Mouse (Mus musculus) forebrain, embryonic 14.5 days (tissue): Measurements from ENCODE around the gene Mgmt. TPM values are rescaled to one million over a fixed set of nuclear protein-coding genes. Genes with fewer than 3 reads are reported as not detected.

Experiments used
- ATAC-seq: fragments of 200-750 bp; cut with Nextera tagmentation; 2 replicates; pipeline ENCODE4 v1.8.0; 2017; ENCODE audit warnings: mild to moderate bottlenecking, moderate library complexity
- DNase-seq: peaks from one replicate; pipeline ENCODE4 v3.0.0-alpha.2; 2015; ENCODE audit warnings: low spot score
- H3K27ac ChIP-seq: fragments of 300-500 bp; sonication (generic); 2 replicates; pipeline ENCODE4 v1.5.1; 2014; ENCODE audit warnings: low read depth, mild to moderate bottlenecking, control low read depth, low read length, moderate library complexity
- H3K27me3 ChIP-seq: fragments of 300-500 bp; sonication (generic); replicated peaks from 2 replicates; pipeline ENCODE4 v1.6.1; 2014; ENCODE audit warnings: low read length, control low read depth, mixed read lengths; ENCODE audit not compliant: control insufficient read depth, insufficient read depth
- H3K36me3 ChIP-seq: fragments of 300-500 bp; sonication (generic); 2 replicates; pipeline ENCODE4 v1.6.1; 2014; ENCODE audit warnings: low read length, control low read depth; ENCODE audit not compliant: control insufficient read depth, insufficient read depth
- H3K4me1 ChIP-seq: fragments of 300-500 bp; sonication (generic); 2 replicates; pipeline ENCODE4 v1.6.1; 2014; ENCODE audit warnings: antibody characterized with exemption, low read length, control low read depth; ENCODE audit not compliant: control insufficient read depth, insufficient read depth
- H3K4me2 ChIP-seq: fragments of 300-500 bp; sonication (generic); 2 replicates; pipeline ENCODE4 v1.6.1; 2014; ENCODE audit warnings: mild to moderate bottlenecking, control low read depth, low read length
- H3K4me3 ChIP-seq: fragments of 300-500 bp; sonication (generic); 2 replicates; pipeline ENCODE4 v1.5.1; 2014; ENCODE audit warnings: low read depth, low read length, control low read depth
- H3K9ac ChIP-seq: fragments of 300-500 bp; sonication (generic); 2 replicates; pipeline ENCODE4 v1.6.1; 2014; ENCODE audit warnings: mild to moderate bottlenecking, low read length, control low read depth, moderate library complexity
- H3K9me3 ChIP-seq: fragments of 300-500 bp; sonication (generic); replicated peaks from 2 replicates; pipeline ENCODE4 v1.6.1; 2016; ENCODE audit warnings: low read length, control low read depth, mixed read lengths; ENCODE audit not compliant: control insufficient read depth
- WGBS: fragments of 180-500 bp; shearing (Covaris S2); extraction: QIAGEN DNeasy Blood & Tissue Kit; methylation state at CpG from one replicate; pipeline ENCODE4 v1.1.7; 2014; 5-methylcytosine and 5-hydroxymethylcytosine counted together
- polyA plus RNA-seq: library from polyadenylated mRNA; unstranded; fragments of >200 nt; fragmentation: Nextera tagmentation; extraction: Ambion mirVana; gene quantifications from 2 replicates; pipeline ENCODE4 v1.2.1, GENCODE M21; 2014

The Mgmt gene
- polyA plus RNA-seq, 1 experiment from 2014 or later: 1.6 TPM

- H3K9me3 ChIP-seq: no peaks in the 10 kb centered on the region
- DNase-seq: no peak
- 79% methylated on average over 7 of the region's 7 CpGs for WGBS
These were observed 245.9 kb downstream of the Mgmt start for GRCm38 (mm10) chr7:137140321-137140720.

GRCm38 (mm10) chr7:137141386-137141785, 247.0 kb downstream of the Mgmt start:
- H3K36me3 ChIP-seq: no peaks in the 10 kb centered on the region
- H3K9me3 ChIP-seq: no peaks in the 10 kb centered on the region
- H3K27me3 ChIP-seq: no peaks in the 10 kb centered on the region
- ATAC-seq (no peak), DNase-seq (no peak)
- no peak overlapping the region for H3K9ac ChIP-seq
- H3K4me3 ChIP-seq: no peak overlapping the region
- 35% methylated on average over 3 of the region's 3 CpGs for WGBS
- H3K27ac ChIP-seq: no peak overlapping the region
- no peak overlapping the region for H3K4me2 ChIP-seq
- H3K4me1 ChIP-seq: no peaks in the 10 kb centered on the region

More at GRCm38 (mm10) chr7:137140321-137140720, 245.9 kb downstream of the Mgmt start:
- no peak overlapping the region for H3K9ac ChIP-seq
- H3K4me2 ChIP-seq: no peak overlapping the region
- H3K36me3 ChIP-seq: no peaks in the 10 kb centered on the region
- ATAC-seq: no peak
- H3K4me3 ChIP-seq: no peak overlapping the region
- no peaks in the 10 kb centered on the region for H3K27me3 ChIP-seq
- no peak overlapping the region for H3K27ac ChIP-seq
- H3K4me1 ChIP-seq: no peaks in the 10 kb centered on the region

- Histone ChIP-seq H3K9me3 (no peaks in the 10 kb centered on the region), H3K36me3 (no peaks in the 10 kb centered on the region), H3K27ac (no peak overlapping the region), H3K4me2 (no peak overlapping the region), H3K27me3 (0 out of 2 replicates have a peak, but pooled peaks cover 2% of the 10 kb centered on the region), H3K4me1 (no peaks in the 10 kb centered on the region), H3K9ac (no peak overlapping the region), H3K4me3 (no peak overlapping the region)
- WGBS: 43% methylated on average over 12 of the region's 12 CpGs
- DNase-seq (peak; percentile 75), ATAC-seq (peak; percentile 44; the same call in 1 of the 2 replicates)
These were observed 252.7 kb downstream of the Mgmt start for GRCm38 (mm10) chr7:137147101-137147500.

- Histone ChIP-seq H3K4me2 (no peak overlapping the region), H3K4me3 (no peak overlapping the region), H3K27me3 (0 out of 2 replicates have a peak, but pooled peaks cover 2% of the 10 kb centered on the region), H3K9ac (no peak overlapping the region), H3K36me3 (no peaks in the 10 kb centered on the region), H3K27ac (no peak overlapping the region), H3K9me3 (no peaks in the 10 kb centered on the region), H3K4me1 (no peaks in the 10 kb centered on the region)
- ATAC-seq: no peak
- 82% methylated on average over 2 of the region's 2 CpGs for WGBS
- no peak for DNase-seq
These were observed 257.4 kb downstream of the Mgmt start for GRCm38 (mm10) chr7:137151854-137152253.

- Histone ChIP-seq H3K27me3 (no peaks in the 10 kb centered on the region), H3K4me2 (no peak overlapping the region), H3K9ac (no peak overlapping the region), H3K27ac (no peak overlapping the region), H3K4me1 (no peaks in the 10 kb centered on the region), H3K4me3 (no peak overlapping the region), H3K36me3 (no peaks in the 10 kb centered on the region), H3K9me3 (no peaks in the 10 kb centered on the region)
- DNase-seq (no peak), ATAC-seq (no peak)
- WGBS: 93% methylated on average over 2 of the region's 2 CpGs
These were observed 260.2 kb downstream of the Mgmt start for GRCm38 (mm10) chr7:137154623-137155022.

GRCm38 (mm10) chr7:137159086-137159485, 264.7 kb downstream of the Mgmt start:
- no peak overlapping the region for H3K4me2 ChIP-seq
- ATAC-seq: no peak
- no peaks in the 10 kb centered on the region for H3K4me1 ChIP-seq
- no peaks in the 10 kb centered on the region for H3K27me3 ChIP-seq
- H3K9ac ChIP-seq: no peak overlapping the region
- no peak overlapping the region for H3K4me3 ChIP-seq
- H3K27ac ChIP-seq: no peak overlapping the region
- H3K9me3 ChIP-seq: no peaks in the 10 kb centered on the region
- DNase-seq: no peak
- H3K36me3 ChIP-seq: no peaks in the 10 kb centered on the region

GRCm38 (mm10) chr7:137172278-137172677, 277.9 kb downstream of the Mgmt start:
- DNase-seq: no peak
- 75% methylated on average over 9 of the region's 9 CpGs for WGBS
- Histone ChIP-seq H3K4me2 (no peak overlapping the region), H3K36me3 (no peaks in the 10 kb centered on the region), H3K4me1 (no peaks in the 10 kb centered on the region), H3K27me3 (no peaks in the 10 kb centered on the region), H3K9ac (no peak overlapping the region), H3K9me3 (no peaks in the 10 kb centered on the region; the same call in 1 of the 2 replicates), H3K4me3 (no peak overlapping the region), H3K27ac (no peak overlapping the region)
- ATAC-seq: no peak
